In genomic region chr1:92437678-92438271, GRCm38 (mm10) we compare ENCODE assay signal across 9 mouse cellular contexts. TPM values are rescaled to one million over a fixed set of nuclear protein-coding genes. Genes with fewer than 3 reads are reported as not detected.
A peak's percentile ranks its signal among the peaks of the same experiment; 100 is the strongest.
DNase-seq lines count a peak whose midpoint lies in the region; ATAC-seq and TF ChIP-seq lines count a peak whose summit lies in the region.
"Had no signal": no experiment of that assay in that cellular context is flagged by ENCODE, and none has a peak within 500 bp of the region (broad histone marks: within the 10 kb centered on the region; RNA-seq: fewer than 3 reads in every experiment).

No protein-coding gene starts in this region.

- no peak for TF ChIP-seq CTCF in liver, postnatal 0 days (IDR thresholded peaks at IDR 0.05; ENCODE audit: low read depth)

- WGBS in liver, postnatal 0 days (ENCODE audit: insufficient replicate concordance): 47% methylated on average over 9 of the region's 9 CpGs
- 54% methylated on average over 9 of the region's 9 CpGs for WGBS in liver, embryonic 12.5 days (ENCODE audit: insufficient replicate concordance)
- WGBS in intestine, embryonic 16.5 days: 22% methylated on average over 9 of the region's 9 CpGs
- 13% methylated on average over 9 of the region's 9 CpGs for WGBS in lung, embryonic 15.5 days

- H3K27ac ChIP-seq in liver, postnatal 0 days (ENCODE audit: low read depth): peak overlapping the region; percentile 16; the same call in 1 of the 2 replicates
- no peak overlapping the region for H3K27ac ChIP-seq in liver, embryonic 12.5 days
- no peak overlapping the region for H3K27ac ChIP-seq in intestine, embryonic 16.5 days (ENCODE audit: low read length)
- H3K27ac ChIP-seq in lung, embryonic 15.5 days: peak overlapping the region; percentile 65
- H3K27ac ChIP-seq: kidney, postnatal 0 days had no signal

- H3K4me3 ChIP-seq in liver, postnatal 0 days (ENCODE audit: low read depth, low read length): no peak overlapping the region
- no peak overlapping the region for H3K4me3 ChIP-seq in liver, embryonic 12.5 days
- no peak overlapping the region for H3K4me3 ChIP-seq in intestine, embryonic 16.5 days (ENCODE audit: low read length)
- no peak overlapping the region for H3K4me3 ChIP-seq in lung, embryonic 15.5 days

- peaks cover 23% of the 10 kb centered on the region for H3K36me3 ChIP-seq in liver, postnatal 0 days (replicated peaks; ENCODE audit: insufficient read depth, low read length)
- peaks cover 47% of the 10 kb centered on the region for H3K36me3 ChIP-seq in liver, embryonic 12.5 days
- peaks cover 3% of the 10 kb centered on the region; the same call in 1 of the 2 replicates for H3K36me3 ChIP-seq in intestine, embryonic 16.5 days (ENCODE audit: control insufficient read depth, insufficient read depth, low read length)
- H3K36me3 ChIP-seq in lung, embryonic 15.5 days: peaks cover 21% of the 10 kb centered on the region

- no peaks in the 10 kb centered on the region for H3K9me3 ChIP-seq in liver, postnatal 0 days (ENCODE audit: low read length)
- H3K9me3 ChIP-seq in liver, embryonic 12.5 days (replicated peaks): no peaks in the 10 kb centered on the region
- no peaks in the 10 kb centered on the region for H3K9me3 ChIP-seq in intestine, embryonic 16.5 days (ENCODE audit: control insufficient read depth, low read length)
- H3K9me3 ChIP-seq in lung, embryonic 15.5 days: no peaks in the 10 kb centered on the region

- H3K27me3 ChIP-seq in liver, postnatal 0 days (ENCODE audit: insufficient read depth, low read length): no peaks in the 10 kb centered on the region
- no peaks in the 10 kb centered on the region for H3K27me3 ChIP-seq in liver, embryonic 12.5 days (replicated peaks)
- H3K27me3 ChIP-seq in intestine, embryonic 16.5 days (replicated peaks; ENCODE audit: control insufficient read depth, insufficient read depth, low read length): no peaks in the 10 kb centered on the region
- no peaks in the 10 kb centered on the region for H3K27me3 ChIP-seq in lung, embryonic 15.5 days

- no peaks in the 10 kb centered on the region for H3K4me1 ChIP-seq in liver, postnatal 0 days (ENCODE audit: insufficient read depth)
- H3K4me1 ChIP-seq in liver, embryonic 12.5 days: peaks cover 26% of the 10 kb centered on the region
- H3K4me1 ChIP-seq in intestine, embryonic 16.5 days (ENCODE audit: control insufficient read depth, insufficient read depth, low read length): peaks cover 3% of the 10 kb centered on the region; the same call in 1 of the 2 replicates
- H3K4me1 ChIP-seq in lung, embryonic 15.5 days: peaks cover 27% of the 10 kb centered on the region

- no peak overlapping the region for H3K4me2 ChIP-seq in liver, postnatal 0 days (ENCODE audit: low read depth, low read length)
- H3K4me2 ChIP-seq in liver, embryonic 12.5 days: no peak overlapping the region
- H3K4me2 ChIP-seq in intestine, embryonic 16.5 days (ENCODE audit: low read depth, low read length): no peak overlapping the region
- H3K4me2 ChIP-seq in lung, embryonic 15.5 days: no peak overlapping the region

- no peak for ATAC-seq in liver, postnatal 0 days
- ATAC-seq in liver, embryonic 12.5 days: no peak
- peak; percentile 53 for ATAC-seq in granulocyte monocyte progenitor cell, adult 5-6 weeks (replicated peaks; ENCODE audit: poor library complexity, severe bottlenecking)
- ATAC-seq in intestine, embryonic 16.5 days: peak; percentile 58
- ATAC-seq in lung, embryonic 15.5 days (ENCODE audit: borderline replicate concordance, extremely low read depth, low FRiP score, low TSS enrichment): peak; percentile 70
- ATAC-seq in inflammation-experienced regulatory T-cells, adult 6 months: no peak

- H3K9ac ChIP-seq in liver, postnatal 0 days (replicated peaks): no peak overlapping the region
- H3K9ac ChIP-seq in liver, embryonic 12.5 days: no peak overlapping the region
- no peak overlapping the region for H3K9ac ChIP-seq in intestine, embryonic 16.5 days (ENCODE audit: low read depth, low read length)
- H3K9ac ChIP-seq in lung, embryonic 15.5 days: no peak overlapping the region

- no peak for TF ChIP-seq EP300 in liver, postnatal 0 days (IDR thresholded peaks at IDR 0.05; ENCODE audit: low read depth)

- no peak for DNase-seq in liver, postnatal 0 days
- DNase-seq in cerebellum, adult 9-11 months: peak; percentile 89
- no peak for DNase-seq in natural killer cell, adult 2 months (ENCODE audit: low spot score in 2 of 2)

RNA-seq across cellular contexts. Expression of gene Ndufa10, which starts 35.9 kb away (rescaled TPM):
- 204 and 210 TPM in 2 replicates for polyA plus RNA-seq in liver, postnatal 0 days (2015; fragmentation: Nextera tagmentation; extraction: Ambion mirVana)
- 169 and 179 TPM in 2 replicates for polyA plus RNA-seq in liver, embryonic 12.5 days (2016; fragmentation: Nextera tagmentation; extraction: Ambion mirVana)
- 134 and 155 TPM in 2 replicates for total RNA-seq in granulocyte monocyte progenitor cell, adult 5-6 weeks (2014; fragmentation: Nextera tagmentation)
- total RNA-seq in granulocyte monocyte progenitor cell, adult 5-6 weeks (2017): 103 and 107 TPM in 2 replicates
- polyA plus RNA-seq in intestine, embryonic 16.5 days (2015; fragmentation: Nextera tagmentation; extraction: Ambion mirVana): 400 and 411 TPM in 2 replicates
- polyA plus RNA-seq in lung, embryonic 15.5 days (2015; fragmentation: Nextera tagmentation; extraction: Ambion mirVana): 272 and 278 TPM in 2 replicates
- 100 to 1,000 TPM; 157 to 216 (median 180) TPM for polyA plus RNA-seq in inflammation-experienced regulatory T-cells, adult 6 months (2017; shearing (Covaris generic))

RNA-seq across cellular contexts. Expression of gene Olfr1416, which starts 47.1 kb away (rescaled TPM):
- polyA plus RNA-seq in liver, postnatal 0 days (2015; fragmentation: Nextera tagmentation; extraction: Ambion mirVana): not detected in 2 replicates
- not detected in 2 replicates for polyA plus RNA-seq in liver, embryonic 12.5 days (2016; fragmentation: Nextera tagmentation; extraction: Ambion mirVana)
- not detected in 2 replicates for total RNA-seq in granulocyte monocyte progenitor cell, adult 5-6 weeks (2014; fragmentation: Nextera tagmentation)
- total RNA-seq in granulocyte monocyte progenitor cell, adult 5-6 weeks (2017): not detected in 2 replicates
- polyA plus RNA-seq in intestine, embryonic 16.5 days (2015; fragmentation: Nextera tagmentation; extraction: Ambion mirVana): not detected in 2 replicates
- polyA plus RNA-seq in lung, embryonic 15.5 days (2015; fragmentation: Nextera tagmentation; extraction: Ambion mirVana): not detected in 2 replicates
- polyA plus RNA-seq in inflammation-experienced regulatory T-cells, adult 6 months (2017; shearing (Covaris generic)): not detected
- polyA plus RNA-seq: kidney, postnatal 0 days had no signal

RNA-seq across cellular contexts. Expression of gene Olfr1415, which starts 58.1 kb away (rescaled TPM):
- not detected in 2 replicates for polyA plus RNA-seq in liver, postnatal 0 days (2015; fragmentation: Nextera tagmentation; extraction: Ambion mirVana)
- polyA plus RNA-seq in liver, embryonic 12.5 days (2016; fragmentation: Nextera tagmentation; extraction: Ambion mirVana): not detected in 2 replicates
- total RNA-seq in granulocyte monocyte progenitor cell, adult 5-6 weeks (2014; fragmentation: Nextera tagmentation): not detected in 2 replicates
- not detected in 2 replicates for total RNA-seq in granulocyte monocyte progenitor cell, adult 5-6 weeks (2017)
- polyA plus RNA-seq in intestine, embryonic 16.5 days (2015; fragmentation: Nextera tagmentation; extraction: Ambion mirVana): not detected in 2 replicates
- not detected in 2 replicates for polyA plus RNA-seq in lung, embryonic 15.5 days (2015; fragmentation: Nextera tagmentation; extraction: Ambion mirVana)
- polyA plus RNA-seq in inflammation-experienced regulatory T-cells, adult 6 months (2017; shearing (Covaris generic)): not detected
- polyA plus RNA-seq: kidney, postnatal 0 days had no signal

Comparison
In these comparisons a context has a peak if more than half of its experiments do, and no peak if none do; other contexts are left out.
1. H3K27ac ChIP-seq: peak in liver, postnatal 0 days (single experiment) and lung, embryonic 15.5 days (single experiment); none in liver, embryonic 12.5 days (single experiment) and intestine, embryonic 16.5 days (single experiment).
2. ATAC-seq: peak in granulocyte monocyte progenitor cell, adult 5-6 weeks (single experiment), intestine, embryonic 16.5 days (single experiment) and lung, embryonic 15.5 days (single experiment); none in liver, postnatal 0 days (single experiment), liver, embryonic 12.5 days (single experiment) and inflammation-experienced regulatory T-cells, adult 6 months (single experiment).